Mouse (Mus musculus) frontal cortex, adult (tissue): ENCODE data around the gene Trim47.

ENCODE experiments used
- ATAC-seq: cut with Nextera tagmentation; 2 replicates; pipeline ENCODE4 v1.9.2; 2017; ENCODE audit warnings: mild to moderate bottlenecking, moderate library complexity, mixed read lengths; ENCODE audit not compliant: low TSS enrichment

Gene Trim47

DNA sequence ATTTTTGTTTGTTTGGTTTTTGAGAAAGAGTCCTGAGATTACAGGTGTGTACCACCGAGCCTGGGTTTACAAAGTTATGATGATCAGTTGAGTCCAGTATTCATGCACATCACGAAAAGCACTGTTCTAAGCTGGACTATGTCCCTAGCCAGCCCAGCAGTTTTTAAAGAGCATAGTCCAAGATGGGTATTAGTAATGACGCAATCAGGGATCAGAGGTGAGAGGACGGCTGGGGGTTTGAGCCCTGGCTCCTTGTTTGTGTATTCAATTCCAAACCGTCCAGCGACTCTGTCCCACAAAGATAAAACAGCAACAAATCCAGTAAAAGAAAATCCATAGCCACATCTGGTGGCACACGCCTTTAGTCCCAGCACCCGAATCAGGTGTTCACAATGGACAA, 38.8 kb downstream of the Trim47 start:
- no peak for ATAC-seq

DNA sequence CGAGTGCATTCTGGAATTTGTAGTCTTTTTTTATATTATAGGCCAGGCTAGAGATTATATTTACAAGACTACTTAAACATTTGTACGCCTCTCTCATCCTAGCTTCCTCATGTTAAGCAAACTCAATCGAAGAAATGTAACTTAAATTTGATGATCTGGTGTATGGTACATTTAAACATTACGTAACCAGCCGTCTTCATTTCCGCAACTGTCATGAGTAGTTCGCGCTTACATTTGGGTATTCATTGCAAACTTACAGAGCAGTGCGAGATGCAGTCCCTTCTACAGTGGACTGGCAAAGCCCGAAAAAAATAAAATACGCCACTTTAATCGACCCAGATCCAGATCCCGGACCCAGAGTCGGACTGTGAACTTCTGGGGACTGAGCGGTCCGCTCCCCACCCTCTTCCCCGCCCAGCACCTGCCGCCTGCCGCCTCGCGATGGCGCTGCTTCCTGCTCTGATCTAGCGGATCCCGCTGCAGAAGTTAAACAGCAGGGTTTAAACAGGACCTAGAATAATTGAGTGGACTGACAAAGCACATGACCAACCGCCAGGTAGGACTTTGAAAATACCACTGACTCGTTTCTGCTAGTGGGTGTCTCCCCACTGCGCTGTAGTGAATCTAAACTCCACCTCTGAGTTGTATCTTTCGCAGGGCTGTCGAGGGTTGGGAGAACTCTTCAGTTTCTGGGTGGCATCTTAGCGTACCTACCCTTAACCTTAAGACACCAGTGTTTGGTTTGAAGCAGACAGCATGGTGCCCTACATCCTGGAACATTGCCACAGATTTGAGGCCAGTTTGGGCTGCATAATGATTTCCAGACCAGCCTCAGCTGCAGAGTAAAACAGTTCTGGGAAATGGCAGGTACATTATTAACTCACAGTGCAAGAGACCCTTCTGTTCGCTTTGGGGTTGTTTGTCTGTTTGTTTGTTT, 39.5 kb downstream of the Trim47 start:
- peak; percentile 67 for ATAC-seq

DNA sequence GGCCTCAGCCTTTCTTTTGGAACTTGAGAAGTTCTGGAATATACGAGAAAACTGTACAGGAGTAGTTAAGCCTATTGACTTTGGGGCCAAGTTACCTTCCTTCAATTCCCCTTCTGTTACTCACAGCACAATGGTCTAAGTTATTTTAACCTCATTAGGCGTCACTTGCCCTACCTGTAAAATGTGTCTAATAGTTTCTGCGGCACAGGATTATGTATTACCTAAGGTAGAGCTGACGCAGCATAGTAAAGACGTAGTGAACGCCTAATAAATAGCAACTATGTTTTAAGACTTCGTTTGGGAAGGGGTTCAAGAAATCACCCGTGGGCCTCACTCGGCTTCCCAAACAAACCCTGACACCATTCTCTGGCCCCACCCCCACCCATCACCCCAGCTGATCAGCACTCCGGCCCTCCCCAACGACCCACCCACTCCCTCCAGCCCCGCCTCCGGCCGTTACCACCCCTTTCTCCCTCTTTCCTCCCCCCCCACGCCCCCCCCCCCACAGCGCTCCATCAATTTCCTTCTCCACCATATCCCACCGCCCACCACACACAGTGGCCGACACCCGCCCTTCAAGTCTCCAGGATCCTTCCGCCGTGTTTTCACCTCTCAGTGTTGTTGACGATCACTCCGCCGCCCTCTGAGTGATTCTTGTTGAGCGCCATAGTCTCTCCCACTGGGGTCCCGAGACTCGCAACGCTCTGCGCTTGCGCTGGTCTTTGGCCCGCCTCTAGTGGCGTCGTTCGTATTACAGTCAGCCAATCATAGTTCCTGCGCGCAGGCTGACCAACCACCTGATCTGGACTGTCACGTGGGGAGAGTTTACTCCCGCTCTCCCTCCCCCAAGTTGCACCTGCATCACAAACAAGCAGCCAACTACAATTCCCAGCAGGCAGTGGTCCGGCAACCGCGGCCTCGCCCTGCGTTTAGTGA, 40.5 kb downstream of the Trim47 start, which contains the start of gene Wbp2:
TSS of gene Wbp2 (minus strand) at position 738 of the 936 bp plus-strand sequence.
- peak; percentile 96 for ATAC-seq

DNA sequence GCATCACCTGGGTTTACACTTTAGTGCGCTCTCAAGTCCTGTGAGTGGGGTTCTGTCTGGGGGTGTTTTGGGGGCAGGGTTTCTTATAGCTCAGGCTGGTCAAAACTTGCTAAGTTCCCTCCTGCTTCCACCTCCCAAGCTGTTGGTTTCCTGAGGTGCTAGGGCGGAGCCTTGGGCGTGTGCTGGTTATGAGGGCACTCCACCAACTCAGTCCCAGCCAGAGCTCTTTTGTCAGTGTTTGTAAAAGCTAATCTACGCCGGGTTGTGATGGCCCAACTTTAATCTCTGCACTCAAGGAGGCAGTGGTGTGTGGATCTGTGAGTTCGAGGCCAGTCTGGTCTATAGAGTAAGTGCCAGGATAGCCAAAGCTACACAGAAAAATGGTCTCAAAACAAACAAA, 42.8 kb downstream of the Trim47 start:
- ATAC-seq, result no peak

DNA sequence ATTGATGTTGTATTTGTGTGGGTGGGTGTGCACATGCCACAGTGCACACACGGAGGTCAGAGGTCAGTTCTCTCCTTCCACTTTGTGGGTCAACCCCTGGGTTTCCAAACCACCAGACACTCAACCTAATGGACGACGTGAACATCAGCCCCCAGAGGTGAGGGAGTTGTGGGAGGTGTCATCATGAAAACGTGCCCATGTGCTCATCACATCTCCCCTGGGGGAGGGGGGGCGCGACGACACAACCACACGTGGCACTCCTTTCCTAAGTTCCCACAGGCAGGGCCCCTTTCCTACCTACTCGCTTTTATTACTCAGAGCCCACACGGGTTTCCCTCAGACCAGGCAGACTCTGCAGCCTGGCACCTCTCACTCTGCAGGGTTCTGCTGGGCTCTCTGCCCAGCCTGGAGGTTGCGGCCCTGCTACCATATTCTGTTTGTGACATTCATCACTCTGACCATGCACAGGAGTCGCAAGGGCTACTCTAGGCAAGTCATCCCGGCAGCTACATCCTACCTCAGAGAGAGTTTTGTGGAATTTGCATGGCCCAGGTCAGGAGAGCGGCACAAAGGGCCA, 43.8 kb downstream of the Trim47 start:
- ATAC-seq, result no peak

DNA sequence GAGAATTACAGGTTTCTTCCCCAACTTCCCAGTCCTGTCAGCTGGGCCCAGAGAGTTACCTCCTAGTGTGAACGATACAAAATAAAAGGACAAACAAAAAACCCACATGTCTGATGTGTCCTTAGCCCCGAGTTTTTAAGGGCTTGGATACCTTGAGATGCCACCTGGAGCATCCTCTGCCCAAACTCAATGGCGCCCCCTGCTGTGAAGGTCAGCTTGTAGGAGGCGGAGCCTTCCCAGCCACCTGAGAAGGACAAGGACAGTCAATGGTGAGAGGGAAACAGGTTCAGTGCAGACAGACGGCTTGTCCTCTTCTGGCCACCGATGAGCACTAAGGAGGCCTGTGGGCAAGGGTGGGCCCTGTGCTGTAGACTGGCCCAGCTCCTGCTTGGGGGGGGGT, 45.9 kb downstream of the Trim47 start:
- ATAC-seq, result no peak

DNA sequence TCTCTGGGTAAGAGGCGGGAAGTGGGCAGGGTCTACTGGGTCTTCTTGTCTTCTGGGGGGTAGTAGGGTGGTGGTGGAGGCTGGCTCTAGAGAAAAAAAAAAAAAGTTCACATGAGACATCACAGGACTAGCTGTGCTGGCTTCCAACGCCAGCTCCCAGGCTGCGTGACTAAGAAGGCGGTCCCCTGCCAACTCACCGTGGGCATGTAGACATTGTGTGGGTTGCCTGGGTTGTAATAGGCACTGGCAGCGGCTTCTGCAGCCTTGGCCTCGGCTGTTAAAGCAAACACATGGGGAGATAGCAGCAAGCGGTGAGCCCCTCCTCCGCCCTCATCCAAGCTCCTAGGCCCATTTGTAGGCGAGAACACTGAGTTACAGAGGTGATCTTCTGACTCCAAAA, 47.5 kb downstream of the Trim47 start:
- ATAC-seq, result peak; percentile 78

DNA sequence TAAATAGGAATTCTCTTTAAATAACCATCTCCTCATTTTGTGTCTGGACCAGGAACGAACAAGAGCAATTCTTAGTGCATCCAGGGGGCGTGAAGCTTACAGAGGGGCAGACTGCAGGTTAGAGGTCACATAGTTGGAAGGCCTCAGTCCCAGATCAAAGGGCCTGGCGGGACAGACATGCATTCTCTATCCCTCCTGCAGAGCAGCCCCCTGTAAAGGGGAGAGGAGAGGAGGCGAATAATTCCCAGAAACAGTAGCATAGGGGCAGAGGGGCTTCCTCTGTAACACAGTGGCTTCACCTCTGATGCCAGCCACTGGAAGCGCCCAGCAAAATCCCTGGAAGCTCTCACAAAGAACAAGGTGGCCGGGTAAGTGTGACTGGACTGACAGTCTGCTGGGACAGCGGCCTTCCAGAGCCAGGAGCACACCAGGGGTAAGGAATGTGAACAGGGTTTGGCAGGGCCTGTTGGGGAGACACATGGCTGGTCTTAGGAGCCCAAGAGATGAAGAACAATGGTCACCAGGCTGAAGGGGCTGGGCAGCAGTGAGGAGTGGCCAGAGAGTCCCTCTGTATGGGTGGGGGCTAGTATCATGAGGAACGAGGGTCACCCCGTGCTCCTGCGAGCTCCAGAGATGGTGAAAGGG, 48.2 kb downstream of the Trim47 start:
- ATAC-seq, result no peak

DNA sequence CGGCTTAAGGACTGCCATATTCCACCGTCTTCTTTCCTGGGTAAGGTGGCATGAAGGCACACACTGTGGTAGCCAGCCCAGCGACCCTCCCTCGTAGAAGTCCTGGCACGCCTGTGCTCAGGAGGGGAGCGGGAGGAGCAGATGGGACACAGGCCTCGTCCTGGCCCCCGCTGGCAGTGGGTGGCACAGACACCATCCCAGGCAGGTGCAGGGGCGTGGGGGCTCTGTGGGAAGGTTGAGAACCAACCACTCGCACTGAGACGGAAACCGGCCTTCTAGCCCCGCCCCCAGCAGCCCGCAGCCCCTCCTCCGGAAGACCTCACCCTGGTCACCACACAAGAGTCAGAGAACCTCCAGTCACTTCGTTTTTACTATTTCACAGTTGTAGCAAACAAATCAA, 48.8 kb downstream of the Trim47 start:
- ATAC-seq, result peak; percentile 0; the same call in 1 of the 2 replicates

DNA sequence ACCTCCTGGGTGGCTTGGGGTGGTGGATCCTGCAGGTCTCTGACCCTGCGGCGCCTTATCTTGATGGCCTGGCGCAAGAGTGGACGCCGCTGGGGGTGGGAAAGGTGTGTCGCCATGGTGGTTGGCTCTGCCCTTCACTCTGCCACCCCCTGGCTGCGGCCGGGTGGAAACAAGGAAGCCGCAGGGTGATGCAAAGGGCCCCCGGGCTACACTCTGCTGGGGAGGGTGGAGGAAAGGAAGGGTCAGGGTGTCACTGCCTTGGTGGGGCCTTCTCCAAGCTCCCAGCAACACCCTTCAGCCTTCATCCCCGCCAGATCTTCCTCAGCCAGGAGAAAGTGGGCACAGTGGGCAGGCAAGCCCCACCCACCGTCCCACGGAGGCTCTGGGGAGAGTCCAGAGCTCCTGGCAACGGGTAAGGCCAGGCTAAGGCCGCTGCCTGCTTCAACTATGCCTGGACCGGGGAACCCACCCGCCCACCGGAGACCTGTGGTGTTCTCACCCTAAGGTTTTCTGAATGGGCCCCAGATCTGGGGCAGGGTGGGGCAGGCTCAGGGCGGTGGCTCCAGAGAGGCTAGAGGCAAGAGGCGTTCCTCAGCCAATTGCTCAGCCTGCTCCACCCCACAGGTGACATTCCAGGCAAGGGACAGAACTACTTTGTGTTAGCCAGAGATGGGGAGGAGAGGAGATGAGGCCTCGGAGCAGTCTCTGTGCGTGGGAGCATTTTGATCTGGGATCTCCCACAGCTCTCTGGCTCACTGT, 49.4 kb downstream of the Trim47 start, which contains the start of gene Unc13d:
TSS of gene Unc13d (minus strand) at position 516 of the 759 bp plus-strand sequence.
- ATAC-seq, result peak; percentile 39; the same call in 1 of the 2 replicates

DNA sequence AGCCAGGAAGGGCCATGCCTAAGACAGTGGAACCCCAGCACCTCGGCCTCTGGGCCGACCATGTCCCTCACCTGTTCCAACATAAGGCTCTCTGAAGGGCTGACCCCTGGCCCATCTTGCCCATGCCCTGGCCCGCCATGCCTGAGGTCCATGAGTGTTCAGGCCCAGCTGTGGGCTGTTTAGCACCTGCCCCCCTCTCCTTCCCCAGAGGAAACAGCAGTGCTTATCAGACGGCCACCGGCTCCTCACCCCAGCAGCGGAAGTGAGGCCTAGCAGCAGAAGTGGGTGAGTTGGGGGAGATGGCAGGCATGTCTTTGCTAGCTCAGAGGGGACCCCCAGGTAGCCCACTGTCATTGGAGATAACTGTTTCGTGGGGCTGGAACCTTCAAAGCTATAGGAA, 50.2 kb downstream of the Trim47 start:
- ATAC-seq, result no peak

DNA sequence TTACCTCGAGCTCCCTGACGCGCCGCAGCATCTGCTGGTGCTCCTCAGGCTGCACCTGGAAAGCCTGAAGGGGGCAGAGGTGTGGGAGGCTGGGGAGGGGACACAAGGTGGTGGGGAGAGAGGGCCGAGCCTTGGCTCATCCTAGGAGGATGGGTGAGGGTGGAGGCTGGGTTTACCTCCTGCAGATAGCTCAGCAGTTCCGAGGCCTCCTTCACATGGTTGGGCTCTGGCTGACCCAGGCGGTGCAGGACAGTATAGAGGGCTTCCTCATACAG, 50.8 kb downstream of the Trim47 start:
- no peak for ATAC-seq

DNA sequence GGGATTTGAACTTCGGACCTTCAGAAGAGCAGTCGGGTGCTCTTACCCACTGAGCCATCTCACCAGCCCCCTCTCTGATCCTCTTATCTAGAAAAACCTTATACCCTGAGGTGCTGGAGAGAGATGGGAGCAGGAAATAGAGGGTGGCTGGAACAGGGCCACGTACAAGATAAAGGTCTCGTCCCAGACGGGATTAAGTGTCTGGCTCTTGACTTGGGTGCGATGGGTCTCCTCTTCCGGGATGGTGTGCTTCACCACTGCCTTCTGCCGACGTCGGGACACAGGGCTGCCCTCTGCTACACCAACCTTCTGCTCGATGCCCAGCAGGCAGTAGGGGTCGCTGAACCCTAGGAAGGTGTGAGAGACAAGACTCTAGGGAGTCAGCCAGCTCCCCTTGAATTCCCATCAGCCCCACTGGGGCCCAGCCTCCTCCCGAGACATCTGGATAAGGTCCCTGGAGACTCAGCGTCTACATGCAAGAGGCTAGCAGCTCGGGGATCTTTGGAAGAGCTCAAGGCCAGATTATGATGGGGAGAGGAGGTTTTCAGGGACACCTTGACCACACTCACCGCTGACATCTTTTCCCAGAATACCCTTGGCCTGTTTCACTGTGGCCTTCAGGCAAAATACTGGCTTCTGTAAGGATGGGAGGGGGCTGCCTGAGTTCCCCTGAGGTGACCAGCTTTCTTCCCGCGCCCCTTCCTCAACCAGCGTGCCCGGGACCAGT, 51.3 kb downstream of the Trim47 start:
- no peak for ATAC-seq

DNA sequence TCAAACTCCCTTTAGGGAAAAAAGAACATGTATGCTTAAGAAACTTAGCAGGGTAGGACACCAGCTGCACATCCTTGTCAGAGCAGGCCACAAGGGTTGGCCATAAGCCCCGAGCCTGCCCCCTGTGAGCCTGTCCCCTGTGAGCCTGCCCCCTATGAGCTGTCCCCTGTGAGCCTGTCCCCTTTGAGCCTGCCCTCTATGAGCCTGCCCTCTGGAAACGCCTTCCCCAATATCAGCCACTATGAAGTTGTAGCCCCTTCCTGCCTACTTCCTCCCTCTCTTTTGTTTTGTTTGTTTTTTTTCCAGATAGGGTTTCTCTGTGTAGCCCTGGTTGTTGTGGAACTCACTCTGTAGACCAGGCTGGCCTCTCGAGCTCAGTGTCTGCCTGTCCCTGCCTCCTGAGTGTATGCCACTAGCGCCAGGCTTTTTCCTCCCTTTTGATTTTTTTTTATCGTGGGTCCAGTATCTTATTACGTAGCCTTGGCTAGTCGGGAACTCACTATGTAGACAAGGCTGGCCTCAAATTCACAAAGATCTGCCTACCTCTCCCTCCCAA, 52.5 kb downstream of the Trim47 start:
- ATAC-seq, result no peak

DNA sequence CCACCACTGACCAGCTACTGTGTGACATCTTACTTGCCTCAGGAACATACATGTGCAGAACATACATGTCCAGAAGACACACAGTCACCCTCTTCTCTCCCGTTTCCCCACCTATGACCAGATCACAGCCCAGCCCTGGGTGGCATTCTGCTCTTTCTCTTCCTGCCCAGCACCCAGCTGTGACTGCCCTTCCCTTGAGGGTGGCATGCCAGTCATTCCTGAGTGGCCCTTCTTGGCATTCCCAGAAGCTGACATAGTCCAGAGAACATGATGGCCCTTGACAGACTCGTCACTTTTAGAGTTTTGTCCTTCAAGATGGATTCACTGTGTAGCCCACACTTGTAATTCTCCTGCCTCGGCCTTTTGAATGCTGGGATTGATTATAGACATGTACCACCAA, 54.4 kb downstream of the Trim47 start:
- no peak for ATAC-seq

DNA sequence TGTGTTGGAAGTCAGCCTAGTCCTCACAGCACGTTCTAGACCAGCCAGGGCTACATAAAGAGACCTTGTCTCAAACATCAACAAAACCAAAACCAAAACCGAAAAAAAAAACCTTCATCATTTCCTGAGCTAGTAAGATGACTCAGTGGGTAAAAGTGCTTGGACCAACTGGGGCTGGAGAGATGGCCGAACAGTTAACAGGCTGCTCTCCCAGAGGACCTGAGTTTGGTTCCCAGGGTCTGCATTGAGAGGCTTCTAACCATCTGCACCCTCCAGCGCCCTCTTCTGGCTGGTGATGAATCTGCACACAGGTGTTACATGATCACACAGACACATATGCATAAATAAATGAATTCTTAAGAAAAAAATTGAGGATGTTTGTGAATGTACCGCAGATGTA, 55.5 kb downstream of the Trim47 start:
- no peak for ATAC-seq

DNA sequence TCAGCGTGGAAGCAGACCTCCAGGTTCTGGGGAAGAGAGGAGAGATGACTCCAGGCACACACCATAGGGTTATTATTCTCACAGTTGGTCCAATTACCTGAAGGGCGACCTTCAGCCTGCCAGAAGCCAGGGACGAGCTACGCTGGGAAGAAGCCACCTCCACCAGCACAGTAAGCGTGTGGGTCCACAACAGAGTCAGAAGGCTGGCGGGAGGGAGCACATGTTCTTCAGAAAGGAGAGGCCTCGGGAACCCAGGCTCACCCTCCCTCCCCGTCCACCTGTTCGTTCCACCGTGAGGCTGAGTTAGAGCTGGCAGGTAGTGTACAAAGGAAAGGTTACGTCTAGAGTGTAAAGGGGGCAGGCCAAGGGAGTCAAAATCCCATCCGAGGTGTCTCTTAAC, 61.7 kb downstream of the Trim47 start:
- ATAC-seq, result no peak

DNA sequence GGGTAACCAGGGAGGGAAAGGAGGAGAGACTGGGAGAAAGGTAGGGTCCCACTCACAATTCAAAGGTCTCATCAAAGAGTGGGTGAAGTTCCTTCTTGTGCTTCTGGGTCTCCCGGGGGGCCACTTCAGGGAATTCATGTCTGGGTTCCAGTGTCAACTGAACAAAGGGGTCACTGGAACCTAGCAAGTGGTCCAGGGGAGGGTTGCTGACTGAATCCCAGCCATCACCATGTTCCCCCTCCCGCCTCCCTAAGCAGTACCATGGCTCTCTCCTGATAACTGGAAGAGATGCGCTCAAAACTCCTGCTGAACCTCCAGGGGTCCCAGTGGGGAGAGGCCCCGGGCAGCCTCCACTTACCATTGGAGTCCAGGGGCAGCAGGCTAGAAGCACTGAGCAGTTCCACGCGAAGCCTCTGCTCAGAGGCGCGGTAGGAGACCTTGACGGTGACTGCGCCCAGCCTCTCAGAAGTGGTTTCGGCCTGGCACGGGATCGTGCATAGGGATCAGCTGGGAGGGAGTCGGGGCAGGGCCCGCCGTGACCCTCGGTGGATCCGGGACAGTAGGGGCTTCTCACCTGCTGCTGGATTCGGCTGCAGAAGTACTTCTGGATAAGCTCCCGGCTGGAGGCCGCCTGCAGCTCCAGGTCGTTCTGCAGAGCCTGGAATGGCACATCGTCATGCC, 62.7 kb downstream of the Trim47 start:
- no peak for ATAC-seq

DNA sequence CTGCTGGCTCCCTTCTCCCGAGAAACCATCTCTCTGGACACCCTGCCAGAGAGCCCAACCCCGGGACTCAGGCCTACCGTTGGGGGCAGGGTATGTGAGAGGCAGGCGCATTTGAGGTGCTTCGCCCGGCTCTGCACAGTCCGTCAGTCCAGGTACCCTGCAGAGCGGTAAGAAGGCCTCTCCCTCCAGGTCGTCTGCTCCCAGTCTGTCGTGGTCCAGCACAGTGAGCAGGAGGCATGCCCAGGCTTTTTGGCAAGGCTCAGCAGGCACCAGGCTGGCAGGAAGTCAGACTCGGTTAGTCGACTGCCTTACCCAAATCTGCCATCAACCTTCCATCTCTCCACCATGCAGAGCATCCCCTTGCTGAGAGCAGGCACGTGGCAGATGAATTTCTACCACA, 63.4 kb downstream of the Trim47 start:
- no peak for ATAC-seq
